Mouse (Mus musculus) limb, embryonic 12.5 days (tissue): ENCODE measurements around the gene Pkp4. TPM values are rescaled to one million over a fixed set of nuclear protein-coding genes. Genes with fewer than 3 reads are reported as not detected.

ENCODE experiments used
- ATAC-seq: fragments of 200-750 bp; cut with Nextera tagmentation; 2 replicates; pipeline ENCODE4 v1.8.0; 2017; ENCODE audit warnings: low read depth, moderate TSS enrichment; ENCODE audit not compliant: insufficient number of reproducible peaks, insufficient read depth, low FRiP score, low TSS enrichment
- H3K27ac ChIP-seq: fragments of 300-500 bp; sonication (generic); 2 replicates; pipeline ENCODE4 v1.5.1; 2016; ENCODE audit warnings: mild to moderate bottlenecking, moderate library complexity
- H3K27me3 ChIP-seq: fragments of 300-500 bp; sonication (generic); 2 replicates; pipeline ENCODE4 v1.6.1; 2016; ENCODE audit warnings: mild to moderate bottlenecking, moderate library complexity
- H3K36me3 ChIP-seq: fragments of 300-500 bp; sonication (generic); 2 replicates; pipeline ENCODE4 v1.6.1; 2016; ENCODE audit warnings: mild to moderate bottlenecking, moderate library complexity
- H3K4me1 ChIP-seq: fragments of 300-500 bp; sonication (generic); replicated peaks from 2 replicates; pipeline ENCODE4 v1.6.1; 2016
- H3K4me2 ChIP-seq: fragments of 300-500 bp; sonication (generic); 2 replicates; pipeline ENCODE4 v1.6.1; 2016; ENCODE audit warnings: mild to moderate bottlenecking, moderate library complexity
- H3K4me3 ChIP-seq: fragments of 300-500 bp; sonication (generic); replicated peaks from 2 replicates; pipeline ENCODE4 v1.5.1; 2016; ENCODE audit warnings: mild to moderate bottlenecking
- H3K9ac ChIP-seq: fragments of 300-500 bp; sonication (generic); replicated peaks from 2 replicates; pipeline ENCODE4 v1.6.1; 2016; ENCODE audit warnings: mild to moderate bottlenecking, moderate library complexity
- H3K9me3 ChIP-seq: fragments of 300-500 bp; sonication (generic); 2 replicates; pipeline ENCODE4 v1.6.1; 2016; ENCODE audit warnings: mild to moderate bottlenecking, moderate library complexity
- WGBS: fragments of 180-500 bp; shearing (Covaris S2); methylation state at CpG from one replicate; pipeline ENCODE4 v1.1.7; 2016; 5-methylcytosine and 5-hydroxymethylcytosine counted together
- polyA plus RNA-seq: library from polyadenylated mRNA; unstranded; fragments of >200 nt; fragmentation: Nextera tagmentation; extraction: Ambion mirVana; gene quantifications from 2 replicates; pipeline ENCODE4 v1.2.1, GENCODE M21; 2016

Gene Pkp4
- polyA plus RNA-seq, 1 experiment from 2014 or later = 18.7 TPM

DNA sequence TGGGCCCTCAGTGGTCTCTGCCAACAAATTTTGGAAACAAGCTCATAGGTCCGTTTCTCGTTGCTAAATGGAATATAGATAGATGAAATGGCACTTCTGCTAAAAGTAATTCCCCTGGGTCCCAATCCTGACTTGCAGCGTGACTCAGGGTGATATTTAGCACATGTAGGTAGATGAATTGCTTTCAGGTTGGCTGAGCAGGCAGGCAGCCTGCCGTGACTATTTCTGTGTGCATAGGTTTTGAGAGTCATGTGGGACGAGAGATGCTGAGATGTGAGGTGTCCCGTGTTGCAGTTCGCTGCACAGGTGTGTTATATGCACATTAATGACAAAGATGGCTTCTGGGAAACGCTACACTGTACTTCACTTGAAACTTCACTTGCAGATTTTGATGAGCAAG is 111.2 kb downstream of the Pkp4 start:
- Histone ChIP-seq H3K27me3 (no peaks in the 10 kb centered on the region), H3K9me3 (no peaks in the 10 kb centered on the region), H3K36me3 (0 out of 2 replicates have a peak, but pooled peaks cover 4% of the 10 kb centered on the region), H3K4me2 (no peak overlapping the region), H3K27ac (no peak overlapping the region), H3K4me1 (no peaks in the 10 kb centered on the region), H3K9ac (no peak overlapping the region), H3K4me3 (no peak overlapping the region)
- ATAC-seq = no peak
- 90% methylated on average over 8 of the region's 8 CpGs for WGBS

DNA sequence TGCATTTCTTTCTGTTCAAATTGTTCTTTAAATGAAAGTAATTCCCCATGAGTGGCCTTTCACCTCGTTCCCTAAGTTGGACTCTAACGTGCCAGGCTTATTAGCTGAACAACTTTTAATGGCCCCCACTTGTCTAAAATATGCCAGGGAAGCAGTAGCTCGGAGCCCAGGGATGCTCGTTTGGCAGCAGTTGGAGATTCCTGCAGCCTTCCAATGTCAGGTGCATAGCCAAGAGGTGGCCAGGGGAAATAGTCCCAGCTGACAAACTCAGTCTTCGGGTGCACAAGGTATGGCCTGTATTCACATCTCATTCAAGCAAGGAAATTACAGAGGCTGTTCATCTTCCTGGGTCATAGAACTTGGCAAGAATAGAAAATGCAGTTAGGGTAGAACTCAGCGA is 112.1 kb downstream of the Pkp4 start:
- no peak for ATAC-seq
- Histone ChIP-seq H3K9me3 (no peaks in the 10 kb centered on the region), H3K27ac (no peak overlapping the region), H3K9ac (no peak overlapping the region), H3K4me1 (no peaks in the 10 kb centered on the region), H3K36me3 (0 out of 2 replicates have a peak, but pooled peaks cover 4% of the 10 kb centered on the region), H3K4me2 (no peak overlapping the region), H3K4me3 (no peak overlapping the region), H3K27me3 (no peaks in the 10 kb centered on the region)
- 65% methylated on average over 6 of the region's 6 CpGs for WGBS

DNA sequence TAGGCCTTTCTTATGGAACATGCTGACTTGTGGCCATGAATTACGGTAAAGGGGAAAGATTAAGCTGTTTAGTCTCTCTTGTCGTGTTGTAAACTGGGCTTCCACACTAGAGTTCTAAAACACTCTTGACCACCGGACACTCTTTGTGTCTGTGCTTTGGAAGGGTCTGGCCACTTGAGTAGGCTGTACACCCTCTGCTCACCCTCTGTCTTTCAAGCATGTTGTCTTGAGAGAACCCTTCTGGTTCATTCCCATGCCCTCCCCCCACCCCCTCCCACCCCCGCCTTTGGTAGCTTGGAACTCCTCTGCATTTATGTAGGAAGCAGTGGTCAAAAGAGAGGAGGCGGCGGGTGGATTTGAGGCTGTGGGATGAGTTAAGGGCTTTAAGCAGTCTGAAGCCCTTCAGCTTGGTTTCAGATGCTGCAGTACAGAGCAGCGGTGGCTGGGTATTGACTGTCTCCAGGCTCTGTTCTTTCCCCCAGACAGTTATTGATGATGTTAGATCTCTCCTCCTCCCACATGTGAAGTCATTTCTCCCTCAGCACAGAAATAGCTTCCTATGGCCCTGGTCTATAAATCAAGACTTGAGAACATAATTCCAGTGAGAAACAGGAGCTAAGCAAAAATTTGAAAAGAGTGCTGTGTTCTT is 120.4 kb downstream of the Pkp4 start:
- H3K4me1 ChIP-seq = no peaks in the 10 kb centered on the region
- H3K27ac ChIP-seq = no peak overlapping the region
- H3K9me3 ChIP-seq = no peaks in the 10 kb centered on the region
- H3K36me3 ChIP-seq = no peaks in the 10 kb centered on the region
- ATAC-seq = no peak
- 83% methylated on average over 7 of the region's 7 CpGs for WGBS
- H3K4me3 ChIP-seq = no peak overlapping the region
- no peaks in the 10 kb centered on the region for H3K27me3 ChIP-seq
- no peak overlapping the region for H3K4me2 ChIP-seq
- H3K9ac ChIP-seq = no peak overlapping the region

DNA sequence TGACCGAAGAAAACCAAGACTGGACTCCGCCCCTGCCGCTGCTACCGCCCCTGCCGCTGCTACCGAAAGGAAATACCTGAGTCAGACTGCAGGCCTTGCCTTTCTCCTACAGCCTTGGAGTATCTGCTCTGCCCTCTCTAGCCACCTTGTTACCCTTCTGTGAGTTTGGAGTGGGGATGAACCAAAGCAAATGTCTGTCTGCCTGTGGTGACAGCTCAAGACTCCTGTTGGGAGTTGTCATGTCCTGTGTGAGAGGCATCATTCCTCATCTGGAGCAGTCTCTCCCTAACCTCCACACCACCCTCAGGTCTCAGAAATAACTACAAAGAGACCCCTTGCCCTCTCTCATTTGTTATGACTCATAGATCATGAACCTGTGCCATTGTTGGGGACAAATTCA is 122.3 kb downstream of the Pkp4 start:
- H3K27ac ChIP-seq = no peak overlapping the region
- no peak overlapping the region for H3K9ac ChIP-seq
- no peaks in the 10 kb centered on the region for H3K9me3 ChIP-seq
- ATAC-seq = no peak
- H3K4me3 ChIP-seq = no peak overlapping the region
- WGBS = 92% methylated on average over 6 of the region's 6 CpGs
- H3K4me1 ChIP-seq = 0 out of 2 replicates have a peak, but pooled peaks cover 4% of the 10 kb centered on the region
- H3K27me3 ChIP-seq = no peaks in the 10 kb centered on the region
- H3K4me2 ChIP-seq = no peak overlapping the region
- H3K36me3 ChIP-seq = no peaks in the 10 kb centered on the region

DNA sequence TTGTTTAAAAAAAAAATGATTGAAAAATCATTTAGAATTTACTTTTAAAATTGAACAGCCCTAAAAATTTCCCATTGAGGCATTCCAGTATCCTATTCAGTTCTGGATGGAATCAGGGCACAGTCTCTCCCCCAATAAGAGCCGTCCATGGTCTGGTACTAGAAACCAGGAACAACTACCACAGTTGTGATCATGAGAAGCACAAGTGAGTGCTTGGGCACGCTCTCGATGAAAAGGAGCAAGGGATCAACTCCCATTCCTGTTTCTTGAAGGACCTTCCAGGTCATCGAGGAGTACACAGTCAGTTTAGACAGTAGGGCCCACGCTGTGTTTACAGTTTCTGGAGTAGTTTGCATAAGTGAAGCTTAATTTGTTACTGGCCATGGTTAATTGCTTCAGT is 123.6 kb downstream of the Pkp4 start:
- Histone ChIP-seq H3K9ac (no peak overlapping the region), H3K36me3 (no peaks in the 10 kb centered on the region), H3K27ac (no peak overlapping the region), H3K27me3 (no peaks in the 10 kb centered on the region), H3K9me3 (no peaks in the 10 kb centered on the region), H3K4me3 (no peak overlapping the region), H3K4me1 (0 out of 2 replicates have a peak, but pooled peaks cover 5% of the 10 kb centered on the region), H3K4me2 (no peak overlapping the region)
- no peak for ATAC-seq
- WGBS = 92% methylated on average over 5 of the region's 5 CpGs

DNA sequence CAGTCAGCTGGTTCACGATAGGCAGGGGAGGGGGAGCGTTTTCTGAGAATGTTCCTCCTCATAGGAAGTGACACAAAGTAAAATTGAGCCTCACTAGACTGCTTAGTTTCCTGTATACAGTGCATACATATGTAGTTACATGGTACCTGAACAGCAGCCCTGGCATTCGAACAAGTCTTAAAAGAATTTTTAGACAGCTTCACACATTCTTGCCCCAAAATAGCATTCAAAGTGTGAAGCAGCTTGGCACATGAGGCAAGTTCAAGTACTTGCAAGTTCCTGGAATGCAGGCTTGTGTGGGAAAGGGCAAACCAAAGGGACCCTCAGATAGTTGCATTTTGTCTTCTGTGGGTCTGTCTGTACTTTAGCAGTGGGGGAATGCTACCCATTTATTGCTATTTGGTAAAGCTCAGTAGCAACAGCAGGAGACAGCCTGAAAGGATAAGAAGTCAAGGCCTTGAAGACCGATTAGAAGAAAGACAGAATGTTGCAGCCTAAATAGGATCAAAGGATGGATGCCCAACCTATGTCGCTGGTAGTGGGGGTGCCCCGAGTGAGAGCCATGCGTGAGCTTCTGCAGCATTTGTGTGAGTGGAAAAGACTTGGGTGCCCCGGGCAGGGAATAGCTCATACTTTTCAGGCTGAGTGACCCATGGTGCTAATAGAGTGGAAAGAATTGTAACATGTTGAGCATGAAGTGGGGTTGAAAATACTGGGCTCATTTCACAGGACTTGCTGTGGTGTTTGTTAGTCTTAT is 124.3 kb downstream of the Pkp4 start:
- no peak overlapping the region for H3K4me3 ChIP-seq
- H3K27ac ChIP-seq = no peak overlapping the region
- no peaks in the 10 kb centered on the region for H3K9me3 ChIP-seq
- no peak overlapping the region for H3K9ac ChIP-seq
- no peak for ATAC-seq
- no peaks in the 10 kb centered on the region for H3K36me3 ChIP-seq
- WGBS = 86% methylated on average over 8 of the region's 8 CpGs
- H3K4me2 ChIP-seq = no peak overlapping the region
- H3K27me3 ChIP-seq = no peaks in the 10 kb centered on the region
- peaks cover 12% of the 10 kb centered on the region; the same call in 1 of the 2 replicates for H3K4me1 ChIP-seq

DNA sequence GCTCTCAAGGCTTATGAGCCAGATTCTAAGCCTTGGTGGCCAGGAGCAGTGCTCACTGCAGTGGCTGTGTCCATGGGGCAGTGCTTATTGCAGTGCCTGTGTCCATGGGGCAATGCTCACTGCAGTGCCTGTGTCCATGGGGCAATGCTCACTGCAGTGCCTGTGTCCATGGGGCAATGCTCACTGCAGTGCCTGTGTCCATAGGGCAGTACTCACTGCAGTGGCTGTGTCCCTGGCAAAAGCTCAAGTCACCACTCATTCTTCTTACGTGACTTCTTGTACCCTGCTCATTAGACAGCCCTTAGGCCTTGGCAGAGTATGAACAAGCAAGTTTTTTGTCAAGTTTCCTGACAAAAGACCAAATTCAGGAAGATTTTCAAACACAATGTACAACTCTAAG is 124.9 kb downstream of the Pkp4 start:
- Histone ChIP-seq H3K27ac (no peak overlapping the region), H3K4me1 (peaks cover 18% of the 10 kb centered on the region), H3K36me3 (no peaks in the 10 kb centered on the region), H3K4me3 (no peak overlapping the region), H3K9me3 (no peaks in the 10 kb centered on the region), H3K9ac (no peak overlapping the region), H3K4me2 (no peak overlapping the region), H3K27me3 (no peaks in the 10 kb centered on the region)
- 75% methylated on average over 1 of the region's 1 CpGs for WGBS
- ATAC-seq = no peak

DNA sequence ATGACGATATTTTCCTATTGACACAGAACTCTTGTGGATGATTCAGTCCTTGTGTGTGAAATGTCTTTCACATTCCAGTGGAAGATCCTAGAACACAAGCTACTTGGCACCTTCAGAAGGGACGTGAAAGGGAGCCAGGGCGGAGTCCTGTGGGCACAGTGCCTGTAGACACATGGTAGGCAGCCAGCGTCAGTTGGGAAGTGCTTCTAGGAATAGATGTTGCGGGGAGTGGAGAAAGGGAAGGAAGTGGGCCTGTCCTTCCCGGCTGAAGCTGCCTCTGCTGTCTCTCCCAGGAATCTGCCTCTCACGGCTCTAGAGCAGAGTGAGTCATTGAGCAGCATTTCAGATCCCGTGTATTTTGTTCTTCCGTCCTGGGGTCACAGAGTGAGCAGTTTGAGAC is 125.6 kb downstream of the Pkp4 start:
- WGBS = 82% methylated on average over 9 of the region's 9 CpGs
- Histone ChIP-seq H3K27ac (no peak overlapping the region), H3K36me3 (no peaks in the 10 kb centered on the region), H3K27me3 (no peaks in the 10 kb centered on the region), H3K9ac (no peak overlapping the region), H3K4me1 (peaks cover 23% of the 10 kb centered on the region), H3K4me2 (no peak overlapping the region), H3K4me3 (no peak overlapping the region), H3K9me3 (no peaks in the 10 kb centered on the region)
- ATAC-seq = no peak

DNA sequence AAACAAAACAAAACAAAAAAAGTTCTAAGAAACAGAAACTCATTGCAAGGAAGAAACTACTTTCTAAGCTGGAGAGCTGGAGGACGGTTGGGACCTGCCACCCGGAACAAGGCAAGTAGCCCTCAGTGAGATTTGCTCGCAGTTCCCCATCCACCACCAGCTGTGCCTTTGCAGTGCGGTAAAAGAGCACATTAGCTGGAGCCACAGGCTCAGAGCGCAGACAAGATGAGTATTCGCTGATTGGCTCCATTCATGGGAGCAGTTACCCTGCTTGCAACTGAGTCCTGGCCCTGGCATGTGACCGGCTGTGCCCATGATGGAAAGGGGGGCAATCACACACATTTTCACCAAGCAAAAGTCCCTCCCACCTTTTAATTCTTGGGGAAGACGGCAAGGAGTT is 127.0 kb downstream of the Pkp4 start:
- H3K36me3 ChIP-seq = no peaks in the 10 kb centered on the region
- WGBS = 86% methylated on average over 8 of the region's 8 CpGs
- no peak overlapping the region for H3K27ac ChIP-seq
- no peak for ATAC-seq
- H3K27me3 ChIP-seq = no peaks in the 10 kb centered on the region
- peaks cover 25% of the 10 kb centered on the region for H3K4me1 ChIP-seq
- H3K9me3 ChIP-seq = no peaks in the 10 kb centered on the region
- H3K9ac ChIP-seq = no peak overlapping the region
- H3K4me2 ChIP-seq = no peak overlapping the region
- no peak overlapping the region for H3K4me3 ChIP-seq

DNA sequence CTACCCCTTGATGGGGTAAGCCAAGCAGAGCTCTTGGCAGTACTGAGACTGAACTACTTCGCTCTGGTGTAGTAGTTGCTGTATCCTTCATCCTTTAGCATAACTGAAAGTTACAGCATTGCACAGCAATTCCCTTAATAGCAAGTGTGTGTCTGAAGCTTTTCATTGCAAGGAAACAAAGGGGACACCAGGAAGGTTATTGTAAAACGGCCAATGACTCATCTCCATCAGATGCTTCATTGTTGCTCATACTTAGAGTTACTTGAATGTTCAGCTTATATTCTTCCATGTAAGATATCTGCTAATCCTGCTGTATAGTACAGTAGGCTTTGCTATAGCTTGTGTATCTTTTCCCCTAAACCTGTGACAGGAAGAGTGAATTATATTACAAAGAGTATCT is 128.8 kb downstream of the Pkp4 start:
- Histone ChIP-seq H3K27ac (no peak overlapping the region), H3K27me3 (no peaks in the 10 kb centered on the region), H3K9ac (no peak overlapping the region), H3K4me3 (no peak overlapping the region), H3K9me3 (no peaks in the 10 kb centered on the region), H3K4me1 (peaks cover 25% of the 10 kb centered on the region), H3K4me2 (no peak overlapping the region), H3K36me3 (no peaks in the 10 kb centered on the region)
- WGBS = 79% methylated on average over 2 of the region's 2 CpGs
- no peak for ATAC-seq

DNA sequence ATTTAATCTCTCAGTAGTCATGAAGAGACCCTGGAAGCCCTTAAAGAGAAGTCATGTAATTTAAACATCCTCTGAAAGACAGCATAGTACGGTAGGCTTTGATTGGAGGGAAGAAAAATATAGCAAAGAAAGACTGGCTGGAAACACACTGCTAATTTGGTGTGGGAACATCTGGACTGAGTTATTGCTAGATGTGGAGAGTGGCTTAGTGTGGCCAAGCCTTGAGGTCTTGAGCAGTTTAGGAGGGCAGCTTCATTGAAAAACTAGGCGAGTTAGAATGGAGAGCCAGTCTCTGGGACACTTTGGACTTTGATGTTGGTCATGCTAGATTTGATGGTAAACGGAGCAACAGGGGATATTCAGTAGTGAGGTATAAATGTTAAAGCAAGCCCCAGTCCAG is 129.7 kb downstream of the Pkp4 start:
- no peak for ATAC-seq
- peaks cover 2% of the 10 kb centered on the region; the same call in 1 of the 2 replicates for H3K36me3 ChIP-seq
- no peak overlapping the region for H3K27ac ChIP-seq
- no peak overlapping the region for H3K4me2 ChIP-seq
- H3K9ac ChIP-seq = no peak overlapping the region
- H3K4me3 ChIP-seq = no peak overlapping the region
- WGBS = 20% methylated on average over 3 of the region's 3 CpGs
- no peaks in the 10 kb centered on the region for H3K27me3 ChIP-seq
- no peaks in the 10 kb centered on the region for H3K9me3 ChIP-seq
- H3K4me1 ChIP-seq = peaks cover 25% of the 10 kb centered on the region
